Mouse (Mus musculus) mature B cell (primary cell): ENCODE results near the gene Ptch1.

Source experiments
- in situ Hi-C: fragments of 300-500 bp; cut with MboI; formaldehyde crosslinking; loops from 2 replicates; pipeline ENCODE4 v1.14.3; 2019

The Ptch1 gene

DNA sequence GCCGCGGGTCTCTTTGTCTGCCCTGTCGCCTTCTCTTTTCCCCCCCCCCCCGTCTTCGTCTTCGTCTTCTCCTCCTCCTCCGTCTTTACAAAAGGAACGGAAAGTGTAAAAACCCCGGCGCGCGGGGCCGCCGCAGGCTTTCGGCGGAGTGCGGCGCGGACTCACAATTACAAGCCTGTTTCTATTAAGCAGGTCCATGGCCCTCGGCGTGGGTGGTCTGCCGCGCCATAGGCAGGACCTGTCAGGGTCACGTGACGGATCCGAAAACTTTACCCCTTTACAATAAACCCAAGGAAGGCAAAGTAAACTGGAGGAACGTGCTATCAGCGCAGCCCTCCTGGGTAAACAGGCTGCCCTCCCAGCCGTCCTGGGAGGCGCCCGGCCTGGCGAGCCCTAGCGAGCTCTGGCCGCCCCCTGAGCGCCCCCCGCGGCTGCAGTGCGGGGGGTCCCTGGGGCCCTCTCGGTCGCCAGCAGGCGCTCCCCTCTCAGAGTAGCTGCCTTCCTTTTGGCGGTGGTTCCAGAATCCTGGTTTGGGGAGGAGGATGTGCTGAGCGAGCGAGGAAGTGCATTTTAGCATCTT lies at the start of gene Ptch1:
TSS of gene Ptch1 (minus strand) at position 343 of the 580 bp plus-strand sequence.
- in situ Hi-C loops: loop anchor here (25.0 kb wide), 1 partner anchor 239 kb away; the partner anchor contains the start of gene Ercc6l2

DNA sequence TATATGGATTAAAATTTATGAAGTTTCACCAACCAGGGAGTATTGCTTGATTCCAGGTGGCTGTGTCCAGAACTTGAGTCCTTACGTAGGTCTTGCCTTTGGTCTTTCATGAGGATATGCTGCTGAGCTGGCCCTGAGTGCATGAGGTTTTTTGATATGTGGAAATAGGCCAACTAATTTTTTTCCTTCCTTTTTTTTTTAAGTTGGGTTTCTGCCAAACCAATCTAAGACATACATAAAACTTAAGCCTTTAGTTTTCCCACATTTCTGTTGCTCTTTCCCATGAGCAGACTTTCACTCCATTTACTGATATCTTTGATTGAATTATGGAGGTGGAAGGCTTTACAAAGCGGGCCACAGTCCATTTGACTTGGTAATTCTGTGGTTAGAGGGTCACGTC lies 47.9 kb upstream of the Ptch1 start:
- in situ Hi-C loops: no loop called here

DNA sequence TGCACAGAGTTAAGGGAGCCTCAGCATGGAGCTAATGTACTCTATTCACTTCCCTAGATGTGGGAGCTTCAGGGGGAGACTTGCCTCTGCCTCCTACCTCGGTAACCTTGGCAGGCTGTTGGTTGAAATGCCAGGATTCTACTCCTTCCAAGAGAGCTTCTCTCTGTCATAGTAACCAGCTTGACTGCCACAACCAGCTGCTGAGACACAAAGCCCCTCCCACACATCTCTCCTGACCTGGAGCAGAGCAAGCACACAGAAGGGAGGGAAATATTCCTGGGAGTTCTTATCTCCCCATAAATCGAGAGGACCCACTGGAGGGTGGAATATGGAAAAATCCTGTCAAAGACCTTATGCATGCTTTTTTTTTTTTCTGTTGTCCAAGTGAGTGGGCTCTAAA lies 39.8 kb upstream of the Ptch1 start:
- in situ Hi-C loops: no loop called here

DNA sequence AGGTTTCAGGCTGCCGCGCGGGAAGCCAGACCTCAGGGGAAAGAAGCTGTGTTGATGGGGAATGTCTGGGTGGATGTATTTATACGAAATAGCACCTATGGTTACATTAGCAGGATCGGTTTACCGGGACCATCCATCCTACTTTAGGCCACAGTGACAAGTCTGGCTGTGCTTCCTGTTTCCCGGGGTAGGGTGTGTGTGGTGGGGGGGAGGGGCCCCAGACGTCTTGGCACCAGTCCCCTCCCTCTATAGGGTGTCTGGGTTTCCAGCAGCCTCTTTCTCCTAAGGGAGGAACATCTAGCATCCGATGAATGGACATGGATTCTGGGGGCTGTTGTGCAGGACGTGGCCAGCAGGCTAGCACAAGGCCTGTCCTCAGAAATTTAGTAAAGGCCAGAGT lies 36.3 kb upstream of the Ptch1 start:
- in situ Hi-C loops: no loop called here

DNA sequence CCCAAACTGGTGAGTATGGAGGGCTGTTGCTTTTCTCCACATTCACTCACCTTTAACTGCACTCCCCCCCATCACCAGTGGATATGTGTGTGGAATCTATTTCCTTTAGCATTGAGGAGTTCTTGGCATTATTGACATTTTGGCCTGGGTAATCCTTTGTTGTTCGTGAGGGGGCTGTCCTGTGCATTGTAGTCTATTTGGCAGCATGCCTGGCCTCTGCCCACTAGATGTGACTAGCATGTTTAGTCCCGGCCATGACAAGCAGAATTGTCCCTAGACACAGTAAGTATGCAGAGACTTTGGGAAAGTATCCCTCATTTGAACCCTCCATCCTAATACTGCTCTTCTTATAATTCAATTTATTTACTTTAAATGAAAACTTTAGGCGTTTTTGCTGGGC lies 24.2 kb upstream of the Ptch1 start:
- in situ Hi-C loops: no loop called here

DNA sequence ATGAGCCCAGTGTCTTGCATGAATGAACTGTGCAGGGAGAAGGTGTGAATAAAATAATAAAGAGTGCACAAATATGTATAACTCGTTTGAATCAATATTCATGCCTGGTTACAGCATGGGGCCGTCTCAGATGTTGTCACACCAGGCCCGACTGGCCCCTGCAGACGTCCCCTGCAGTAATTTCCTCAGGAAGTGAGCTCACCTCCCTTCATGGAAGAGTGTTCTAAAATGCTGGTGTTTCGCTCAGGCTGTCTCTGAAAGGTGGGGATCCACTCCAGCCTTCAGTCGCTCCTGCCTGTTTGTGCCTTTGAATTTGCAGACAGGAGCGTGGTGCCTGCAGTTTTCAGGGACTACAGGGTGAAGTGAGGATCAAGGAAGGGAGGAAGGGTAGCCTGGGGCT lies 22.5 kb upstream of the Ptch1 start:
- in situ Hi-C loops: no loop called here

DNA sequence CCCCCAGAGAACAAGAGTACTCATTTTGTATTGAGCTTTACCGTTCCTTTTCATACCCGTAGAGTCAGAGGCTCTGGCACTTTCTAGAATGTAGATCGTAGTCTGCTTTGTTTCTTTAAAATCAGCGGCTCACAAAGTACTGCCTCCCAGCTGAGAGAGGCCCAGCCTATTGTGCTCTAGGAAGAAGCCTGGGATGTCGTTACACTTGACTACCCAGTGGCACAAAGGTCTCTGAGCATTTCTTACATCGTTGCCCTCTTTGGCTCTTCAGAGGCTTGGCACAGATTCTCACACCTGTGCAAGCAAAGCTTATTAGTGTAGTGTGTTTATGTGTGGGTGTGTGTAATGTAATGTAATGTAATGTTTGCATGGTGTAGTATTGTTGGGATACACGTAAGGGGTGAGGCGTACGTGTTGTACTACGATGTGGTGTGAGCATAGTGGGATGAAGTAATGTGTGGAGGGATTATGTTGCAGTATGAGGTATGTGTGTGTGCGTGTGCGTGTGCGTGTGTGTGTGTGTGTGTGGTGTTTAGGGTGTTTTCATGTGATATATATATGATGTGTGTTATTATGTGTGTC lies 20.2 kb upstream of the Ptch1 start:
- in situ Hi-C loops: no loop called here

DNA sequence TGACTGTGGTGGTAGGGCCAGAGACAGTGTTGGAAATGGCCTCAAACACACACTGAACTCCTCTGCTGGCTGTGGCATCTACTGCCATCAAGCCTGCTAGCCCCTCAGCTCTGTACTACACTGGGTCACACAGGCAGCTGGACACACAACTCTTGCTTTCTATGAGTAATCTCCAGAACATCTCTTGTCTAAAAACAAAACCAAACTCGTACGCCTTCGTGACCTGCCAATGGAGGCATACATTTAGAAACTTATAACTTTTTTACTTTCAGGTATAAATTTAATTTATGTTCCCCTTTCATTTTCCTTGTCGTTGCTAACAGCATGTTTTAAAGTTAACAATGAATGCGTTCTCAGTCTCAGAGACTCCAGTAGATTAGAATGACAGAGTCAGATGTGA lies 19.4 kb upstream of the Ptch1 start:
- in situ Hi-C loops: no loop called here

DNA sequence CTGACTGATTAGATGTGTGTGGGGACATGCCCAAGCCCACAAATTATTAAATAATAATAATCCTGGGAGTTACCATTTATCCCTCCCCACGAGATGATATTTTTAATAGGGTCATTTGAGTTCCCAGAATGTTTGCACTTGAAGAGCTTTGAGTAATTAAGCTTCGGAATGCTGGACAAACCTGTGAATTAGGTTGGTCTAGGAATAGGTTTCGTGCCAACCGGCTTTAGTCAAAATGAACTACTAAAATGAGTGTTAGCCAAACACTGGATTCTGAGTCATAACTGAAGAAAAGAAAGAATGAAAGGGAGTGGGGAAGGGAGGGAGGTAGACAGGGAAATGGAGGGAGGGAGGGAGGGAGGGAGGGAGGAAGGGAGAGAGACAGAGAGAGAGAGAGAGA lies 1.2 kb upstream of the Ptch1 start:
- in situ Hi-C loops: loop anchor here (25.0 kb wide), 1 partner anchor 238 kb away; the partner anchor contains the start of gene Ercc6l2

DNA sequence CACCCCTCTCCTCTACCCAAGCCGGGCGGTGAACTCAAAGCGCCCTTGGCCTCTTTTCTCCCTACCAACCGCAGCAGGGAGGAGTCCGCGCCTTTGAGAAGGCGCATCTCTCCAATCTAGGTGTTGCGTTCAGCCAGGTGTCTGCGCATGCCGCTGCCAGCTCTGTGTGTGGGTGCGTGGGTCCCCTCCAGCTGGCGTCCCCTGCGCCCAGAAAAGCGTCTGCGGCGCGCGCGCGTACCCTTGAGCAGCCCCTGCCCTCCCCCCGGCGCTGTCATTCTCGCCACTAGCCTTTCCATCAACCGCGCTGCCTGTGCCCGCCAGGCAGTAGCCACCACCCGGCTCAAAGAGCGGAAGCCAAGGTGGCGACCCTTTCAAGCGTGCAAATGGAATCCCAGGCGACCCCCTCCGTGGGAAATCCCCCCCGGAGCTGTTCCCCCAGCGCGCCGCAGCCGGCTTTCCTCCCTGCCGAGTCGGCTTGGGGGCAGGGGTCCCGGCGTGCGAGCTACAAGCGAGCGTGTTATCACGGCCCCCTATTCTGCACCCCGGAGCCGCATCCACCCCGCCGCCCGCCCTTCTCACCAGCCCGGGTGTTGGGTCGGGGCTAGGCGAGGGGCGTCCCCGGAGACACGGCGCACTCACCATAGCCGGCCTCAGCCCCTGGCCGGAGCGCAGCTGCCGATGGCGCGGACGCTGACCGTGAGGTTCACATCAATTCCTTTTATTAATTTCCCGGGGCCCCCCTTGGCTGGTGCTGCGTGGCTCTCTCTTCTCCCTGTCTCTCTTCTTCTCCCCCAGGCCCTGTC lies 744 bp downstream of the Ptch1 start:
- in situ Hi-C loops: loop anchor here (25.0 kb wide), 1 partner anchor 240 kb away; the partner anchor contains the start of gene Ercc6l2

DNA sequence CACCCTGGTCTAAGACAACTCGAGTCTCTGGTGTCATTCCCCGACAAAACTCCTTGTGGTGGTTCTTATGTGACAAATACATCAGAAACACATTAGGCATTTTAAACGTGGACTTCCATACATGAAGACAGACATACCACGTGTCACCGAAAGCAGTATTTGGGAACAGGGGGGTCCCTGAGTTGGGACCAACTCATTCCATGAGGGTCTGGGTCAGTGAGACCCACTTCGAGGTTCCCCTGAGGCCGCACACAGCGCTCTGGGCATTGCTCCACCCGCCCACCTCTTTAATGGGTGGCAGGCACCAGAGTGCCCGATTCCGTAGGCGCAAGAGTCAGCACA lies 1.3 kb downstream of the Ptch1 start:
- in situ Hi-C loops: loop anchor here (25.0 kb wide), 1 partner anchor 240 kb away; the partner anchor contains the start of gene Ercc6l2

DNA sequence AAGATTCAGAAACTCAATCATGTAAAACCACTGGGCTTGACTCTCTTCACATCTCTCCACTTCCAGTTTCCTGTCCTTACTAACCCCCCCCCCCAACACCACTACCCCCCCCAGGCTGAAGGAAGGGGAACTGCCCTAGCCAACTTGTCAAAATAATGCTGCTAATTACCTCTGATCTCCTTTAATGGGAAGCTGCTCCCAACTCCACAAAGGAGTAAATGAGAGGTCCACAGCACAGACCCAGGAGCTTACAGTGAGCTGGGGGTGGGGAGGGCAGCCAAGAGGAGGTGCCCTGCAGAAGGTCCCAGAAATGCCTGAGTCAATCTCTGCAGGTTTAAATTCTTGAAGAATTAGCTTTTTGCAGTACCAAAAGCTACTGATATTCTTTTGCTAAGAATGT lies 2.9 kb downstream of the Ptch1 start:
- in situ Hi-C loops: loop anchor here (25.0 kb wide), 1 partner anchor 242 kb away; the partner anchor contains the start of gene Ercc6l2

DNA sequence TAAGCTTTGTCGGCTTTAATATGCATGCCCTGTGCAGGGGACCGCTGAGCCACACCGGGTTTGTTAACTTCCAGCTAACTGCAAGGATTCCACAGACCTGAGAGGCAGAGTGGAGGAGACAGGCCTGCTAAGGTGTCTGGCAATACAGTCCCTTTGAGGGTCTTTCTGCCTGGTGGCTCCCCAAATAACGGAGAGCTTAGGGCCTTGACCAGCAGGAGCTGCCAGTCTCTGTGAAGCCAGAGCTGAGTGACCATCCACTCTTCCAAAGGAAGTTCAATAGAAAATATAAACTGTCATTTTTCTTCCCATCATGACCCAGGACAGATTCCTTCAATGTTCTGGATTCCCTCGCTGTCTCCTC lies 4.0 kb downstream of the Ptch1 start:
- in situ Hi-C loops: loop anchor here (5.0 to 25.0 kb wide), 2 partner anchors 137 to 243 kb away; partner anchors contain the start of gene Ercc6l2

DNA sequence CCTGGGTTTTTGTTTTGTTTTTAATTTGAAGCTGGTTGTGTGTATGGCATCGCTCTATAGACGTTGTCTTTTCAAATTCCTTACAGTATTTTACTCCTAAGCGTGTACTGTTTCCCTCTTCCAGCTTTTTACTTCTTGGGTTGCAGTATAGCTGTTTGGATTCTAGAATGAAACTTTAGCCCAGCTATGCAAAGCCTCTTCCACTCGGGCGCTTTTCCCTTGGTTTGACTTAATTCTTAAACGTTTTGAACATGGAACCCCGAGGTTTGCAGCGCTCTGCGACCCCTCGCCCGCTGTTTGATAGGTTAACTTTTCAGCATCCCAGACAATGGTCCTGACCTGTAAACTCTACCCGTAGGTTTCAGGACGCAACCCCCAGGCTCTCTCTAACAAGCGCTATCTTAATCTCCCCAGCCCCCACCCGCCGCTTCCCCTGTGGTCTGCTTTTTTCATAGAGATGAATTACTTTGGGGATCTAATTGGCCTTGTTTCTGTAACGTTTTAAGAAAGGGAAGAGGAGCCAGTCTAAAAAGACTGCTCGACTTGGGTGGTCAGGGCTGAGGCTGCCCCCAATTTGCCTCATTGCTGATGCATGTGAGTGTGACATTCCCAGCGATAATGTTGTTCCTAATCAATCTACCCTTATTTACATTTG lies 4.5 kb downstream of the Ptch1 start:
- in situ Hi-C loops: loop anchor here (5.0 to 25.0 kb wide), 2 partner anchors 137 to 243 kb away; partner anchors contain the start of gene Ercc6l2

DNA sequence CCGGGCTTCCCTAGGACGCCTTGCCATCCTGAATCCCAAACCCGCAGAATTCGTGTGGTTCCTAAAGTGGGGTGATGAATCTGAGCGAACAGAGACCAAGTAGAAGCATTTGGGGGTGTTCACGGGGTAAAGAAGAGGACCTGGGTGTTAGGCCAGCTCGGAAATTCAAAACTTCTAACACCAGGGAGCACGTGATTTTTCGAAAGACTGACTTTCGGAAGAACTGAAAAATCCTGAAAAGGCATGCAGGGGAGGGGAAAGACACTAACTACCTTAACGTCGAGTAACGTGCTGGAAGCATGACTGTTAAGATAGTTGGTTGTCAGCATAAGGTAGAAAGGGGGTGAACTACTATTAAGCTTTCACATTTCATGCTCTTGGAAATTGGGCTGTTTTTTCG lies 5.1 kb downstream of the Ptch1 start:
- in situ Hi-C loops: loop anchor here (5.0 to 25.0 kb wide), 2 partner anchors 136 to 244 kb away; partner anchors contain the start of gene Ercc6l2

DNA sequence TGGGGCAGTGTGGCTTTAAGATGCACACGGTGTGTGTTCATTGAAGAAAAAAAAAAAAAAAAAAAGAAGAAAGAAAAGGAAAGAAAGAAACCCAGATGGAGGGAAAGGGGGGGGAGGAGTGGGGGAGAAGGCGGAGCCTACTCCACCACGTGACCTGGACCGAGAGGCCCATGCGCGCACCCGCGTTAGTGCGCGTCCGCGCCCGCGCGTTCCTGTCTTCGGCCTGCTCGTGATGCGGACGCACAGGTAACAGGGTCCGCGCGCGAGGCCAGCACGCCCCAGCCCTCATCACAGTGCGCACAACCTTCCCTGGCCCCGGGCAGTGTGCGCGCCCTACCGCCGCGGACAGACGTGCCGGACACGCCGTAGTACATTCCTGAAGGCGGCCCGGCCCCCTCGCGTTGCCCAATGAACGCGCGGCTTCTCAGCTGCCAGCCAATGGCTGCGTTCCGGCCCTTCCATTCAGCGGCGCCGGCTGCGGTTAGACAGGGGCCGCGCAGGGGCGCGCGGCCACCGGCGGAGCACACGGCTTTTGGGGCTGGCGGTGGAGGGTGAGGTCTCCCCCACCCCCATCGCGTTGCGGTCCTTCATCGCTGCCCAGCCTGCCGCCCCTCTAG lies 5.6 kb downstream of the Ptch1 start:
- in situ Hi-C loops: loop anchor here (5.0 to 25.0 kb wide), 2 partner anchors 135 to 245 kb away; partner anchors contain the start of gene Ercc6l2

DNA sequence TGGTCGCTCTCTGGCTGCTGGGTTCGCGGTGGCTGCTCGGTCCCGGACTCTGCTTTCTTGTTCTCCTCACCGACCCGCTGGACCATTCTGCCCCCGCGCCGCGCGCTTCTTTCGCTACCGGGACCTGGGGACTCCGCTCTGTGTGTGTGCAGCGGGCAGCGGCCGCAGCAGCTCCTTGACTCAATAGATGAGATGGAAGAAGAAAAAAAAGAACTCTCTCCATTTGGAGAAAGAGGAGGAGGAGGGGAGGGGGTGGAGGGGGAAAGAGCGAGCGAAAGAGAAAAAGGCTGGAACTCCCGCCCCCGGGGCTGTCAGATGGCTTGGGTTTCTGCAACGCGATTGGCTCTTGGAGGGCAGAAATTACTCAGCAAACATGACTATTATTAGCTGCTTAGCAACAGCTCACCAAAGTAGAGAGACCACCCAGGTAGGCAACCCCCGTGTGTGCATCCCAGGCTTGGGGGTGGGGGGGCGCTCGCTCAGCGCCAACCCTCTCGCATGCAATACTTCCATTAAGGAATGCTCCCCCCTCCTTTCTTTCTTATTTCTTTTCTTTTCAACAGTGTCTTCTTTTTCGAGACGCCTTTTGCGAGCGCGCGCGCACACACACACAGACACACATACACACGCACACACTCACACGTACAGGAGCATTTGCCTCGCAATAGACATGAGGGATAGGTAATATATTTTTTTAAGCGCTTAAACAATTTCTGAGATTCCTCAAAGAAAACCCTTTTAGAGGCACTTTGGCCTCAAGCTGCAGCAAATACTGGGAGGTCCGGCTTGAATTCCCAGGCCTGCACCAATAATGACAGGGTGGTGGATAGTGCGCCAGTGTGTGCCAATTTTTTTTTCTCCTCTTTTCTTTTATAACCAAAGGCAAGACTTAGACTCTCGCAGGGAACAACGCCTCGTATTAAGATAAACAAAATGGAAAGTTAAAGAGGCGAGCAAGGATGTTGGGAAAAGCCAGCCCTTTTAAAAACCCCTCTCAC lies 7.1 kb downstream of the Ptch1 start:
- in situ Hi-C loops: loop anchor here (5.0 to 25.0 kb wide), 2 partner anchors 134 to 246 kb away; partner anchors contain the start of gene Ercc6l2

DNA sequence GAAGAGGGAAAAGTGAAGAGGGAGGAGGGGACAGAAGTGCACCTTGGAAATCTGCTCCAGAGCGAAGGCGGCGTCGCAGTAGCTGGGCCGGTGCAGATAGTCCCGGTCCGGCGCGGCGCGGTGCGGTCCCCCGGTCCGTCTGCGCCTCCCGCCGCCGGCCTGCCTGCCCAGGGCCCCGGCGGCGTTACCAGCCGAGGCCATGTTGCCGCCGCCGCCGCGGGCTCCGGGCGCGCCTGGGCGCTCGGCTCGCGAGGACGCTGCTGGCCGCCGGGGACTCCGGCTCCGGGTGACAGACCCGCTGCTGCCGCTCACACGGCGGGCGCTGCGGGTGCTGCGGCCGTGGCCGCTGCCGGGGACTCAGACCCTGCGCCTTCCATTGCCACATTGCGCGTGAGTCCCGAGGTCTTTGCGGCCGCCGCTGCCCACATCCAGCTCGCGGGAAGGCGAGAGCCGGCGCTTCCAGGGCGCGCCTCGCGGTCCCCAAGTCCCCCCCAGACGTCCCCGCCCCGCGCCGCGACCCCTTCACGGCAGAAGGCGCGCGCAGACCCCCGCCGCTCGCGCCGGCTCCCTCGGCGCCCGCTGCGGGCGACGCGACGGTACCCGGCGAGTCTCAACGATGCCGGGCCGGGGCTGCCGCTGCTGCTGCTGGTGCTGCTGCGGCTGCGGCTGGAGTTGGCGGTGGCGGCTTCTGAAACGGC lies 7.9 kb downstream of the Ptch1 start:
- in situ Hi-C loops: loop anchor here (5.0 to 25.0 kb wide), 2 partner anchors 133 to 247 kb away; partner anchors contain the start of gene Ercc6l2

DNA sequence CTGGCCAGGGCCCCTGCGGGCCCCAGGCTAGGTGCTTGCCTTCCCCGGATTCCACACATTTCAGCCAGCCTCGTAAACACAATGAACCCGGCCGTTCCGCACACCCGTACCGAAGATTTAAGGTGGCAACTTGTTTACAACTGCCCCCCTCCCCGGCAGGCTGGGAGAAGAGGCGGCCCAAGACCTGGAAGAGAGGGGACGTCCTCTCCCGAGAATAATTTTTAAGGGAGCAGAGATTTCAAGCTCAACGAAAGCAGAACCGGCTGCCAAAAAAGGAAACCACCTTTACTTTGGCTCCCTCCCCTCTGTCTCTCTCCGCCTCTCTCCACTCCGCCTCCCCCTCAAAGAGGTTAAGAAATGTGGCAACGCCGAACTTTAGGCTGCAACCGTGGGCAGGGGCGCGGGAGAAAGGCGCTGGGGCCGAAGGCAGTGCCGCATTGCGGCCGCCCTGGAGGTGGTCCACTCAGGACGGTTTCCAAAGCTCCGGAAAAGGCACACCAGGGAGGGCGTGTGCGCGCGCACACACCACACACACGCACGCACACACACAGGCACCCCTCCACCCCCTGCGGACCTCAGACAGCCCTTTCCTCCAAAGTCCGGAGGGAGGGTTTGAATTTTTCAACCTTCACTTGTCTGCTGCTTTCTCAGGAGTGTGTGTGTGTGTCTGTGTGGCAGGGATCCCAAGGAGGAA lies 8.6 kb downstream of the Ptch1 start:
- in situ Hi-C loops: loop anchor here (5.0 to 25.0 kb wide), 2 partner anchors 132 to 248 kb away; partner anchors contain the start of gene Ercc6l2
